Comparison of ENCODE assay signal across 16 mouse cellular contexts in genomic region chr2:58599639-58600038, GRCm38 (mm10).
"Had no signal": no experiment of that assay in that cellular context is flagged by ENCODE, and none has a peak within 500 bp of the region (broad histone marks: within the 10 kb centered on the region; RNA-seq: fewer than 3 reads in every experiment).

No protein-coding gene starts in this region.

- DNase-seq: gastrocnemius, postnatal 14 days; gastrocnemius, postnatal 36 days; heart, adult 2 months; heart, postnatal 10 days; heart, postnatal 4 days; kidney, adult 18-20 months; kidney, adult 8-10 months; kidney, postnatal 10 days; kidney, postnatal 25 days; kidney, postnatal 4 days; liver; liver, embryonic 13.5 days had no signal

- ATAC-seq: hindbrain, embryonic 16.5 days; inflammation-experienced regulatory T-cells, adult 6 months; intestine, embryonic 15.5 days; intestine, postnatal 0 days had no signal
